Mouse (Mus musculus): Measurements from ENCODE around the gene Shc1.
A peak's percentile ranks its signal among the peaks of the same experiment; 100 is the strongest.

The Shc1 gene

GRCm38 (mm10) chr3:89449541-89449940 is 31.3 kb downstream of the Shc1 start:
- peak; percentile 67 to 77 for DNase-seq (ENCODE audit: low spot score in 2 of 2)

GRCm38 (mm10) chr3:89451916-89452315 is 33.7 kb downstream of the Shc1 start:
- no peak for DNase-seq (ENCODE audit: low spot score in 2 of 2)

GRCm38 (mm10) chr3:89454401-89455177 is 36.3 kb downstream of the Shc1 start, which contains the start of gene Pmvk:
Pmvk (plus strand) TSS chr3:89454541.
- no peak for DNase-seq (ENCODE audit: low spot score in 2 of 2)

- DNase-seq (ENCODE audit: low spot score in 2 of 2), result no peak
Observed at GRCm38 (mm10) chr3:89455786-89456285, 37.6 kb downstream of the Shc1 start.

GRCm38 (mm10) chr3:89456726-89457665 is 38.8 kb downstream of the Shc1 start:
- peak in 1 of 2 experiments; percentile 70 for DNase-seq (ENCODE audit: low spot score in 2 of 2)

GRCm38 (mm10) chr3:89458372-89458964 is 40.2 kb downstream of the Shc1 start:
- peak in 1 of 2 experiments; percentile 56 for DNase-seq (ENCODE audit: low spot score in 2 of 2)

- peak; percentile 94 to 95 for DNase-seq (ENCODE audit: low spot score in 2 of 2)
Observed at GRCm38 (mm10) chr3:89458965-89459807, 40.9 kb downstream of the Shc1 start.

- no peak for DNase-seq (ENCODE audit: low spot score in 2 of 2)
Observed at GRCm38 (mm10) chr3:89468268-89468667, 50.0 kb downstream of the Shc1 start.

- no peak for DNase-seq (ENCODE audit: low spot score in 2 of 2)
Observed at GRCm38 (mm10) chr3:89472280-89472679, 54.0 kb downstream of the Shc1 start.

GRCm38 (mm10) chr3:89473838-89474237 is 55.6 kb downstream of the Shc1 start:
- no peak for DNase-seq (ENCODE audit: low spot score in 2 of 2)

- DNase-seq (ENCODE audit: low spot score in 2 of 2), result no peak
Observed at GRCm38 (mm10) chr3:89479055-89479454, 60.8 kb downstream of the Shc1 start.

Measured in right cerebral cortex, postnatal 10 days (tissue).